Mouse (Mus musculus): ENCODE data around the gene Gpr146. TPM values are rescaled to one million over a fixed set of nuclear protein-coding genes. Genes with fewer than 3 reads are reported as not detected.

Gene Gpr146
- total RNA-seq, 2 experiments from 2014 or later: 6.8 to 7.8 TPM

Small RNA genes lying within 50 kb of the gene (microRNA-seq; reads per million reads assigned to microRNA genes)
- 585 to 726 reads per million in 2 experiments for gene Mir339

Other genes starting within 250 kb of the Gpr146 start
- gene Prkar1b, start 227.7 kb upstream of the Gpr146 start, total RNA-seq (2021): 100 to 1,000 TPM; 404 to 409 TPM
- 10 to 100 TPM in 1 of 2 experiments, 1 to 10 TPM in 1; 7.3 to 11.4 TPM for gene Dnaaf5, start 227.5 kb upstream of the Gpr146 start, total RNA-seq (2021)
- gene Sun1, start 177.1 kb upstream of the Gpr146 start, total RNA-seq (2021): 10 to 100 TPM; 66.0 to 77.0 TPM
- 10 to 100 TPM; 51.7 to 60.2 TPM for gene Get4, start 125.4 kb upstream of the Gpr146 start, total RNA-seq (2021)
- 100 to 1,000 TPM; 255 to 270 TPM for gene Adap1, start 52.1 kb upstream of the Gpr146 start, total RNA-seq (2021)
- gene Cox19, start 26.3 kb upstream of the Gpr146 start, total RNA-seq (2021): 10 to 100 TPM; 74.9 to 79.5 TPM
- gene Cyp2w1, start 25.1 kb upstream of the Gpr146 start, total RNA-seq (2021): not detected
- gene C130050O18Rik, start 27.6 kb downstream of the Gpr146 start, total RNA-seq (2021): under 1 TPM; 0.22 to 0.32 TPM
- 1 to 10 TPM; 3.7 to 3.8 TPM for gene Gper1, start 45.5 kb downstream of the Gpr146 start, total RNA-seq (2021)
- 10 to 100 TPM; 19.3 to 21.0 TPM for gene 3110082I17Rik, start 82.8 kb downstream of the Gpr146 start, total RNA-seq (2021)
- 10 to 100 TPM; 78.9 to 81.7 TPM for gene Zfand2a, start 106.9 kb downstream of the Gpr146 start, total RNA-seq (2021)
- under 1 TPM in 1 of 2 experiments, not detected in 1; 0.13 TPM for gene Uncx, start 165.8 kb downstream of the Gpr146 start, total RNA-seq (2021)

Measured in layer of hippocampus, postnatal 10 days (tissue).